ENCODE assay signal across 23 mouse cellular contexts in the genomic region with DNA sequence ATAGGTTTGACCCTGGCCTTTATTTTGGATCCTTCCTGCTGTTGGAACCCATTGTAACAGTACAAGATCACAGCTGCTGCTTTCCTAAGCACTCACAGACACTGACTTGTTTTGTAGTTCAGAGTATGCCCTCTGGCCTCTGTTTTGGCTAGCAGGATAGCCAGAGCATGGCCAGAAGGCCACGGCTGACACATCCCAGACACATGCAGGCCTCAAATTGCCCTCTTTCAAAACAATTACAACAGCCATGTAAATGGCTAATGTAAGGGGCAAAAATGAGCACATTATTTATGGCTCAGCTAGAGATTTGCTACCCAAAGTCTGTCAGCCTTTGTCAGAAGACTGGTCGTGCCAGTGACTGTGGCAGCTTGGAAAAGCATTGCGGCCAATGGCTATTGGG.
DNase-seq lines count a peak whose midpoint lies in the region; ATAC-seq and TF ChIP-seq lines count a peak whose summit lies in the region.
"Had no signal": no experiment of that assay in that cellular context is flagged by ENCODE, and none has a peak within 500 bp of the region (broad histone marks: within the 10 kb centered on the region; RNA-seq: fewer than 3 reads in every experiment).

No protein-coding gene starts in this region.

- H3K27me3 ChIP-seq in forebrain, embryonic 10.5 days (ENCODE audit: poor library complexity, severe bottlenecking): no peaks in the 10 kb centered on the region
- no peaks in the 10 kb centered on the region for H3K27me3 ChIP-seq in forebrain, embryonic 16.5 days (replicated peaks; ENCODE audit: control insufficient read depth, insufficient read depth, low read length)
- no peaks in the 10 kb centered on the region for H3K27me3 ChIP-seq in heart, postnatal 0 days (ENCODE audit: control insufficient read depth, insufficient read depth, low read length)
- H3K27me3 ChIP-seq in intestine, embryonic 16.5 days (replicated peaks; ENCODE audit: control insufficient read depth, insufficient read depth, low read length): no peaks in the 10 kb centered on the region
- H3K27me3 ChIP-seq: CH12.LX; heart, embryonic 15.5 days; limb, embryonic 15.5 days; midbrain, embryonic 12.5 days; neural tube, embryonic 15.5 days had no signal

- H3K9me3 ChIP-seq in forebrain, embryonic 10.5 days: no peaks in the 10 kb centered on the region
- H3K9me3 ChIP-seq in forebrain, embryonic 16.5 days (ENCODE audit: control insufficient read depth, low read length): no peaks in the 10 kb centered on the region
- H3K9me3 ChIP-seq in heart, postnatal 0 days (replicated peaks; ENCODE audit: control insufficient read depth, low read length): no peaks in the 10 kb centered on the region
- H3K9me3 ChIP-seq in intestine, embryonic 16.5 days (ENCODE audit: control insufficient read depth, low read length): no peaks in the 10 kb centered on the region
- H3K9me3 ChIP-seq: heart, embryonic 15.5 days; limb, embryonic 15.5 days; midbrain, embryonic 12.5 days; neural tube, embryonic 15.5 days had no signal

- no peak for DNase-seq in forebrain, embryonic 10.5 days (ENCODE audit: extremely low spot score, low spot score)
- DNase-seq in heart, postnatal 0 days (ENCODE audit: low spot score): no peak
- DNase-seq in heart, postnatal 36 days: no peak
- DNase-seq in retina, postnatal 1 day: peak; percentile 10
- DNase-seq in retina, embryonic 14.5 days (ENCODE audit: low spot score): no peak
- DNase-seq: B cell, adult 2 months; cerebellum, adult 18-20 months; cerebellum, postnatal 25 days; kidney, adult 2 months; right cerebral cortex, postnatal 25 days; spleen, adult 18-20 months had no signal

- H3K27ac ChIP-seq in forebrain, embryonic 10.5 days: 0 out of 2 replicates have a peak overlapping the region, but pooled peaks have one; percentile 8
- no peak overlapping the region for H3K27ac ChIP-seq in forebrain, embryonic 16.5 days (ENCODE audit: low read length)
- peak overlapping the region; percentile 39 for H3K27ac ChIP-seq in heart, postnatal 0 days (ENCODE audit: low read depth)
- H3K27ac ChIP-seq in intestine, embryonic 16.5 days (ENCODE audit: low read length): no peak overlapping the region
- H3K27ac ChIP-seq: heart, embryonic 15.5 days; hindbrain, embryonic 14.5 days; kidney, postnatal 0 days; left cerebral cortex, adult 2 months; limb, embryonic 15.5 days; midbrain, embryonic 12.5 days; neural tube, embryonic 15.5 days had no signal

- intact Hi-C loops in heart, postnatal 36 days (cut with DNase I): loop anchor here (10.0 kb wide), 1 partner anchor 119 kb away; no protein-coding TSS in a partner anchor

- peaks cover 38% of the 10 kb centered on the region for H3K4me1 ChIP-seq in forebrain, embryonic 10.5 days
- H3K4me1 ChIP-seq in forebrain, embryonic 16.5 days (replicated peaks; ENCODE audit: control insufficient read depth, insufficient read depth, low read length): no peaks in the 10 kb centered on the region
- peaks cover 30% of the 10 kb centered on the region for H3K4me1 ChIP-seq in heart, postnatal 0 days (ENCODE audit: control insufficient read depth, insufficient read depth)
- no peaks in the 10 kb centered on the region for H3K4me1 ChIP-seq in intestine, embryonic 16.5 days (ENCODE audit: control insufficient read depth, insufficient read depth, low read length)
- H3K4me1 ChIP-seq: neural tube, embryonic 15.5 days had no signal

- WGBS in forebrain, embryonic 10.5 days: 83% methylated on average over 3 of the region's 3 CpGs
- 71% methylated on average over 3 of the region's 3 CpGs for WGBS in forebrain, embryonic 16.5 days
- WGBS in heart, postnatal 0 days: 89% methylated on average over 3 of the region's 3 CpGs
- 63% methylated on average over 3 of the region's 3 CpGs for WGBS in intestine, embryonic 16.5 days

- no peak overlapping the region for H3K4me3 ChIP-seq in forebrain, embryonic 10.5 days
- no peak overlapping the region for H3K4me3 ChIP-seq in forebrain, embryonic 16.5 days (replicated peaks; ENCODE audit: low read length)
- H3K4me3 ChIP-seq in heart, postnatal 0 days (ENCODE audit: low read depth, low read length): no peak overlapping the region
- H3K4me3 ChIP-seq in intestine, embryonic 16.5 days (ENCODE audit: low read length): no peak overlapping the region
- H3K4me3 ChIP-seq: heart, embryonic 15.5 days; left cerebral cortex, adult 2 months; limb, embryonic 15.5 days; midbrain, embryonic 12.5 days; neural tube, embryonic 15.5 days had no signal

- no peak for TF ChIP-seq EP300 in heart, postnatal 0 days (IDR thresholded peaks at IDR 0.05; ENCODE audit: low read depth)

- no peak overlapping the region for H3K9ac ChIP-seq in forebrain, embryonic 16.5 days (replicated peaks; ENCODE audit: low read depth, low read length)
- H3K9ac ChIP-seq in heart, postnatal 0 days (replicated peaks; ENCODE audit: low read depth, low read length): no peak overlapping the region
- no peak overlapping the region for H3K9ac ChIP-seq in intestine, embryonic 16.5 days (ENCODE audit: low read depth, low read length)
- H3K9ac ChIP-seq: heart, embryonic 15.5 days; hindbrain, embryonic 14.5 days; limb, embryonic 15.5 days; midbrain, embryonic 12.5 days; neural tube, embryonic 15.5 days had no signal

- no peak for TF ChIP-seq CTCF in heart, postnatal 0 days (IDR thresholded peaks at IDR 0.05; ENCODE audit: low read depth)

- H3K4me2 ChIP-seq in forebrain, embryonic 16.5 days (ENCODE audit: low read length): no peak overlapping the region
- H3K4me2 ChIP-seq in heart, postnatal 0 days (ENCODE audit: low read depth, low read length): no peak overlapping the region
- H3K4me2 ChIP-seq in intestine, embryonic 16.5 days (ENCODE audit: low read depth, low read length): no peak overlapping the region
- H3K4me2 ChIP-seq: heart, embryonic 15.5 days; hindbrain, embryonic 14.5 days; limb, embryonic 15.5 days; midbrain, embryonic 12.5 days; neural tube, embryonic 15.5 days had no signal

- ATAC-seq in forebrain, embryonic 16.5 days: no peak
- no peak for ATAC-seq in heart, postnatal 0 days (ENCODE audit: insufficient read depth, low read depth)
- no peak for ATAC-seq in intestine, embryonic 16.5 days
- ATAC-seq: inflammation-experienced regulatory T-cells, adult 6 months had no signal

- no peaks in the 10 kb centered on the region for H3K36me3 ChIP-seq in forebrain, embryonic 10.5 days (replicated peaks)
- H3K36me3 ChIP-seq in forebrain, embryonic 16.5 days (ENCODE audit: control insufficient read depth, insufficient read depth): no peaks in the 10 kb centered on the region
- H3K36me3 ChIP-seq in heart, postnatal 0 days (replicated peaks; ENCODE audit: control insufficient read depth, insufficient read depth, low read length): no peaks in the 10 kb centered on the region
- no peaks in the 10 kb centered on the region for H3K36me3 ChIP-seq in intestine, embryonic 16.5 days (ENCODE audit: control insufficient read depth, insufficient read depth, low read length)
- H3K36me3 ChIP-seq: G1E; heart, embryonic 15.5 days; limb, embryonic 15.5 days; midbrain, embryonic 12.5 days; neural tube, embryonic 15.5 days had no signal

Comparison
In these comparisons a context has a peak if more than half of its experiments do, and no peak if none do; other contexts are left out.
1. H3K27ac ChIP-seq: peak in forebrain, embryonic 10.5 days (single experiment) and heart, postnatal 0 days (single experiment); none in forebrain, embryonic 16.5 days (single experiment) and intestine, embryonic 16.5 days (single experiment).